Mouse (Mus musculus): Measurements from ENCODE around the gene Padi4. TPM values are rescaled to one million over a fixed set of nuclear protein-coding genes. Genes with fewer than 3 reads are reported as not detected.

Gene Padi4
- polyA plus RNA-seq, 1 experiment, result not detected

GRCm38 (mm10) chr4:140775876-140776275, 1.8 kb upstream of the Padi4 start:
- H3K4me3 ChIP-seq (ENCODE audit: insufficient read depth, low read length), result no peak overlapping the region
- TF ChIP-seq CTCF (IDR thresholded peaks at IDR 0.05; ENCODE audit: borderline replicate concordance, insufficient read depth, low read length), result no peak
- no peak for TF ChIP-seq POLR2A (IDR thresholded peaks at IDR 0.05; ENCODE audit: low read depth, low read length)
- no peaks in the 10 kb centered on the region for H3K4me1 ChIP-seq (ENCODE audit: control insufficient read depth, insufficient read depth, low read length)
- H3K27ac ChIP-seq (ENCODE audit: insufficient read depth, low read length), result no peak overlapping the region

- no peak for TF ChIP-seq POLR2A (IDR thresholded peaks at IDR 0.05; ENCODE audit: low read depth, low read length)
- no peak for TF ChIP-seq CTCF (IDR thresholded peaks at IDR 0.05; ENCODE audit: borderline replicate concordance, insufficient read depth, low read length)
- no peak overlapping the region for H3K4me3 ChIP-seq (ENCODE audit: insufficient read depth, low read length)
- no peak overlapping the region for H3K27ac ChIP-seq (ENCODE audit: insufficient read depth, low read length)
- no peaks in the 10 kb centered on the region for H3K4me1 ChIP-seq (ENCODE audit: control insufficient read depth, insufficient read depth, low read length)
Measured at GRCm38 (mm10) chr4:140774893-140775292, 857 bp upstream of the Padi4 start.

GRCm38 (mm10) chr4:140771091-140771490, 2.9 kb downstream of the Padi4 start:
- Histone ChIP-seq H3K27ac (ENCODE audit: insufficient read depth, low read length) (no peak overlapping the region), H3K4me3 (ENCODE audit: insufficient read depth, low read length) (no peak overlapping the region), H3K4me1 (ENCODE audit: control insufficient read depth, insufficient read depth, low read length) (no peaks in the 10 kb centered on the region)
- TF ChIP-seq POLR2A (IDR thresholded peaks at IDR 0.05; ENCODE audit: low read depth, low read length) (no peak), CTCF (IDR thresholded peaks at IDR 0.05; ENCODE audit: borderline replicate concordance, insufficient read depth, low read length) (no peak)

GRCm38 (mm10) chr4:140770433-140770832, 3.6 kb downstream of the Padi4 start:
- TF ChIP-seq CTCF (IDR thresholded peaks at IDR 0.05; ENCODE audit: borderline replicate concordance, insufficient read depth, low read length), result no peak
- no peak for TF ChIP-seq POLR2A (IDR thresholded peaks at IDR 0.05; ENCODE audit: low read depth, low read length)
- H3K4me3 ChIP-seq (ENCODE audit: insufficient read depth, low read length), result peak overlapping the region; percentile 39
- no peaks in the 10 kb centered on the region for H3K4me1 ChIP-seq (ENCODE audit: control insufficient read depth, insufficient read depth, low read length)
- H3K27ac ChIP-seq (ENCODE audit: insufficient read depth, low read length), result no peak overlapping the region

- Histone ChIP-seq H3K4me1 (ENCODE audit: control insufficient read depth, insufficient read depth, low read length) (no peaks in the 10 kb centered on the region), H3K4me3 (ENCODE audit: insufficient read depth, low read length) (no peak overlapping the region), H3K27ac (ENCODE audit: insufficient read depth, low read length) (no peak overlapping the region)
- TF ChIP-seq CTCF (IDR thresholded peaks at IDR 0.05; ENCODE audit: borderline replicate concordance, insufficient read depth, low read length) (no peak), POLR2A (IDR thresholded peaks at IDR 0.05; ENCODE audit: low read depth, low read length) (no peak)
Measured at GRCm38 (mm10) chr4:140768973-140769372, 5.1 kb downstream of the Padi4 start.

GRCm38 (mm10) chr4:140765936-140766335, 8.1 kb downstream of the Padi4 start:
- no peak overlapping the region for H3K4me3 ChIP-seq (ENCODE audit: insufficient read depth, low read length)
- no peaks in the 10 kb centered on the region for H3K4me1 ChIP-seq (ENCODE audit: control insufficient read depth, insufficient read depth, low read length)
- H3K27ac ChIP-seq (ENCODE audit: insufficient read depth, low read length), result no peak overlapping the region
- no peak for TF ChIP-seq CTCF (IDR thresholded peaks at IDR 0.05; ENCODE audit: borderline replicate concordance, insufficient read depth, low read length)
- no peak for TF ChIP-seq POLR2A (IDR thresholded peaks at IDR 0.05; ENCODE audit: low read depth, low read length)

- TF ChIP-seq CTCF (IDR thresholded peaks at IDR 0.05; ENCODE audit: borderline replicate concordance, insufficient read depth, low read length) (peak; percentile 35; the same call in 1 of the 2 replicates), POLR2A (IDR thresholded peaks at IDR 0.05; ENCODE audit: low read depth, low read length) (no peak)
- Histone ChIP-seq H3K4me1 (ENCODE audit: control insufficient read depth, insufficient read depth, low read length) (no peaks in the 10 kb centered on the region), H3K27ac (ENCODE audit: insufficient read depth, low read length) (no peak overlapping the region), H3K4me3 (ENCODE audit: insufficient read depth, low read length) (no peak overlapping the region)
Measured at GRCm38 (mm10) chr4:140763158-140763557, 10.9 kb downstream of the Padi4 start.

- H3K27ac ChIP-seq (ENCODE audit: insufficient read depth, low read length), result no peak overlapping the region
- no peaks in the 10 kb centered on the region for H3K4me1 ChIP-seq (ENCODE audit: control insufficient read depth, insufficient read depth, low read length)
- no peak overlapping the region for H3K4me3 ChIP-seq (ENCODE audit: insufficient read depth, low read length)
- TF ChIP-seq CTCF (IDR thresholded peaks at IDR 0.05; ENCODE audit: borderline replicate concordance, insufficient read depth, low read length), result no peak
- TF ChIP-seq POLR2A (IDR thresholded peaks at IDR 0.05; ENCODE audit: low read depth, low read length), result no peak
Measured at GRCm38 (mm10) chr4:140761601-140762000, 12.4 kb downstream of the Padi4 start.

- H3K27ac ChIP-seq (ENCODE audit: insufficient read depth, low read length), result no peak overlapping the region
- no peaks in the 10 kb centered on the region for H3K4me1 ChIP-seq (ENCODE audit: control insufficient read depth, insufficient read depth, low read length)
- TF ChIP-seq CTCF (IDR thresholded peaks at IDR 0.05; ENCODE audit: borderline replicate concordance, insufficient read depth, low read length), result no peak
- no peak for TF ChIP-seq POLR2A (IDR thresholded peaks at IDR 0.05; ENCODE audit: low read depth, low read length)
- no peak overlapping the region for H3K4me3 ChIP-seq (ENCODE audit: insufficient read depth, low read length)
Measured at GRCm38 (mm10) chr4:140755811-140756210, 18.2 kb downstream of the Padi4 start.

- Histone ChIP-seq H3K4me3 (ENCODE audit: insufficient read depth, low read length) (no peak overlapping the region), H3K27ac (ENCODE audit: insufficient read depth, low read length) (no peak overlapping the region), H3K4me1 (ENCODE audit: control insufficient read depth, insufficient read depth, low read length) (no peaks in the 10 kb centered on the region)
- TF ChIP-seq POLR2A (IDR thresholded peaks at IDR 0.05; ENCODE audit: low read depth, low read length) (no peak), CTCF (IDR thresholded peaks at IDR 0.05; ENCODE audit: borderline replicate concordance, insufficient read depth, low read length) (no peak)
Measured at GRCm38 (mm10) chr4:140753366-140753765, 20.7 kb downstream of the Padi4 start.

- TF ChIP-seq CTCF (IDR thresholded peaks at IDR 0.05; ENCODE audit: borderline replicate concordance, insufficient read depth, low read length) (no peak), POLR2A (IDR thresholded peaks at IDR 0.05; ENCODE audit: low read depth, low read length) (no peak)
- Histone ChIP-seq H3K4me1 (ENCODE audit: control insufficient read depth, insufficient read depth, low read length) (0 out of 2 replicates have a peak, but pooled peaks cover 2% of the 10 kb centered on the region), H3K27ac (ENCODE audit: insufficient read depth, low read length) (no peak overlapping the region), H3K4me3 (ENCODE audit: insufficient read depth, low read length) (no peak overlapping the region)
Measured at GRCm38 (mm10) chr4:140750328-140750727, 23.7 kb downstream of the Padi4 start.

All from embryonic fibroblast, embryonic 13.5 days (primary cell).